Mouse (Mus musculus): Measurements from ENCODE around the gene Rnf113a2. TPM values are rescaled to one million over a fixed set of nuclear protein-coding genes. Genes with fewer than 3 reads are reported as not detected.

Rnf113a2 gene
- polyA plus RNA-seq, 1 experiment, result 3.0 TPM

- H3K36me3 ChIP-seq (ENCODE audit: control insufficient read depth, insufficient read depth), result no peaks in the 10 kb centered on the region
- no peaks in the 10 kb centered on the region for H3K27me3 ChIP-seq (ENCODE audit: control insufficient read depth, insufficient read depth, insufficient read length)
- no peaks in the 10 kb centered on the region for H3K79me2 ChIP-seq (ENCODE audit: control insufficient read depth, insufficient read depth)
- H3K79me3 ChIP-seq (ENCODE audit: low read depth), result no peaks in the 10 kb centered on the region
- H3K4me3 ChIP-seq (ENCODE audit: insufficient read depth, poor library complexity, severe bottlenecking), result no peak overlapping the region
- TF ChIP-seq CEBPB (IDR thresholded peaks at IDR 0.05; ENCODE audit: low read depth), result no peak
- TF ChIP-seq CTCF (IDR thresholded peaks at IDR 0.05; ENCODE audit: control insufficient read depth, insufficient read depth, insufficient read length), result no peak
- TF ChIP-seq MYOG (IDR thresholded peaks at IDR 0.05; ENCODE audit: control insufficient read depth, extremely low read depth, insufficient read length), result no peak
- TF ChIP-seq MYOD1 (IDR thresholded peaks at IDR 0.05; ENCODE audit: control insufficient read depth, insufficient read length, low read depth), result no peak
- TF ChIP-seq FOSL1 (IDR thresholded peaks at IDR 0.05; ENCODE audit: insufficient read depth, low read length, poor library complexity, severe bottlenecking), result no peak
- no peak for TF ChIP-seq USF1 (IDR thresholded peaks at IDR 0.05; ENCODE audit: low read depth)
- no peak for TF ChIP-seq MAX (IDR thresholded peaks at IDR 0.05)
- H3ac ChIP-seq (ENCODE audit: control insufficient read depth, insufficient read length, low read depth), result no peak overlapping the region
Measured at GRCm38 (mm10) chr12:84385408-84385807, 31.6 kb upstream of the Rnf113a2 start.

DNA sequence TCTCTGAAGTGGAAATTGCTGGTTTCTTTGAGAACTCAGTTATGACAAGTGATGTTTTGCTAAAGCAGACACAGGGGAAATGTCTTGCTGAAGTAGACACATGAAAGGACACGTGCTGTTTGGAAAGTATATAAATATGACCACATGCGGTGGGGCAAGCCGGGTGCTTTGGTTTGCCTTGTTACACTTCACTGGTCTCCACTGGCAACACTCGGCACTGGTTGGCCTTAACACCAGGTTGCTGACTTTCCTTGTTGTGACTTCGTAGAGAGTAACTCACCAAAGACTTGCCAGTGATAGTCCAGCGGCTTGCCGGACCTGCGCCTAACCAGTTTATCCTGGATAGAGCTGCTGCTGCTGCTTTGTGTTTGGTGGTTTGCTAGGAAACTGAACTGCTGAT lies 28.9 kb upstream of the Rnf113a2 start:
- H3K4me3 ChIP-seq (ENCODE audit: insufficient read depth, poor library complexity, severe bottlenecking), result no peak overlapping the region
- no peaks in the 10 kb centered on the region for H3K79me3 ChIP-seq (ENCODE audit: low read depth)
- no peak for TF ChIP-seq MYOD1 (IDR thresholded peaks at IDR 0.05; ENCODE audit: control insufficient read depth, insufficient read length, low read depth)
- no peak for TF ChIP-seq USF1 (IDR thresholded peaks at IDR 0.05; ENCODE audit: low read depth)
- TF ChIP-seq CTCF (IDR thresholded peaks at IDR 0.05; ENCODE audit: control insufficient read depth, insufficient read depth, insufficient read length), result no peak
- no peak for TF ChIP-seq FOSL1 (IDR thresholded peaks at IDR 0.05; ENCODE audit: insufficient read depth, low read length, poor library complexity, severe bottlenecking)
- TF ChIP-seq MAX (IDR thresholded peaks at IDR 0.05), result no peak
- TF ChIP-seq CEBPB (IDR thresholded peaks at IDR 0.05; ENCODE audit: low read depth), result no peak
- no peak for TF ChIP-seq MYOG (IDR thresholded peaks at IDR 0.05; ENCODE audit: control insufficient read depth, extremely low read depth, insufficient read length)
- H3K36me3 ChIP-seq (ENCODE audit: control insufficient read depth, insufficient read depth), result no peaks in the 10 kb centered on the region
- H3K79me2 ChIP-seq (ENCODE audit: control insufficient read depth, insufficient read depth), result no peaks in the 10 kb centered on the region
- H3K27me3 ChIP-seq (ENCODE audit: control insufficient read depth, insufficient read depth, insufficient read length), result no peaks in the 10 kb centered on the region
- H3ac ChIP-seq (ENCODE audit: control insufficient read depth, insufficient read length, low read depth), result no peak overlapping the region

DNA sequence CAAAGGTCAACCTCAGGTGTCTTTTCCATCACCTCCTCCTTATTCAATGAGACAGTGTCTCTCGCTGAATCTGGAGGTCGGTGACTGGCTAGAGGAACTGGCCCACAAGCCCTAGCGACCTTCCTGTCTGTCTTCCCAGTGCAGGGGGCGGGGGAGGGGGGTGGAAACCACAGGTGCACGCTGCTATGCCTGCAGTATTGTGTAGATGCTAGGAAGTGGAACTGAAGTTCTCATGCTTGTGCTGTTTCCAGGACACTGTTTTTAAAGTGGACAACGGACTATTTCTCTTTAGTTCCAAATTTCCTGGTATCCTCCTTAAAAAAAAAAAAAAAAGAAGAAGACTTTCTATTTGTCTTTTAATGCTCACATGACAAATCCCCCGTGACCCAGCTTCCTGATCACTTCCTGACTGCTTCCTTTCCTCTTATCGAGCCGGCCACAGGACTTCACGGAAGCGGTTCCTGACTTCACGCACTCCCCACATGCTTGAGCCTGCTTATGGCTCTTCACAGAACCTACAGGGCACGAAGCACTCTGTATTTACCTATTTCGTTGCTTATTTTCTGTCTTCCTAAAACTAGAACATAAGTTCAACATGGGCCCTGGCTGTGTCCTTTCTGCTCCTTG lies 28.1 kb upstream of the Rnf113a2 start:
- H3K27me3 ChIP-seq (ENCODE audit: control insufficient read depth, insufficient read depth, insufficient read length), result no peaks in the 10 kb centered on the region

GRCm38 (mm10) chr12:84390336-84390735 lies 26.7 kb upstream of the Rnf113a2 start:
- no peak overlapping the region for H3ac ChIP-seq (ENCODE audit: control insufficient read depth, insufficient read length, low read depth)
- H3K79me2 ChIP-seq (ENCODE audit: control insufficient read depth, insufficient read depth), result no peaks in the 10 kb centered on the region
- no peaks in the 10 kb centered on the region for H3K27me3 ChIP-seq (ENCODE audit: control insufficient read depth, insufficient read depth, insufficient read length)
- no peak overlapping the region for H3K4me3 ChIP-seq (ENCODE audit: insufficient read depth, poor library complexity, severe bottlenecking)
- no peaks in the 10 kb centered on the region for H3K36me3 ChIP-seq (ENCODE audit: control insufficient read depth, insufficient read depth)
- no peaks in the 10 kb centered on the region for H3K79me3 ChIP-seq (ENCODE audit: low read depth)
- TF ChIP-seq CEBPB (IDR thresholded peaks at IDR 0.05; ENCODE audit: low read depth) (no peak), USF1 (IDR thresholded peaks at IDR 0.05; ENCODE audit: low read depth) (no peak), MYOG (IDR thresholded peaks at IDR 0.05; ENCODE audit: control insufficient read depth, extremely low read depth, insufficient read length) (no peak), CTCF (IDR thresholded peaks at IDR 0.05; ENCODE audit: control insufficient read depth, insufficient read depth, insufficient read length) (no peak), MAX (IDR thresholded peaks at IDR 0.05) (no peak), MYOD1 (IDR thresholded peaks at IDR 0.05; ENCODE audit: control insufficient read depth, insufficient read length, low read depth) (no peak), FOSL1 (IDR thresholded peaks at IDR 0.05; ENCODE audit: insufficient read depth, low read length, poor library complexity, severe bottlenecking) (no peak)

More for the DNA sequence above, 28.1 kb upstream of the Rnf113a2 start:
- no peak overlapping the region for H3K4me3 ChIP-seq (ENCODE audit: insufficient read depth, poor library complexity, severe bottlenecking)
- no peak overlapping the region for H3ac ChIP-seq (ENCODE audit: control insufficient read depth, insufficient read length, low read depth)
- no peaks in the 10 kb centered on the region for H3K36me3 ChIP-seq (ENCODE audit: control insufficient read depth, insufficient read depth)
- H3K79me3 ChIP-seq (ENCODE audit: low read depth), result no peaks in the 10 kb centered on the region
- TF ChIP-seq USF1 (IDR thresholded peaks at IDR 0.05; ENCODE audit: low read depth) (no peak), MYOG (IDR thresholded peaks at IDR 0.05; ENCODE audit: control insufficient read depth, extremely low read depth, insufficient read length) (no peak), MYOD1 (IDR thresholded peaks at IDR 0.05; ENCODE audit: control insufficient read depth, insufficient read length, low read depth) (no peak), CTCF (IDR thresholded peaks at IDR 0.05; ENCODE audit: control insufficient read depth, insufficient read depth, insufficient read length) (no peak), CEBPB (IDR thresholded peaks at IDR 0.05; ENCODE audit: low read depth) (no peak), FOSL1 (IDR thresholded peaks at IDR 0.05; ENCODE audit: insufficient read depth, low read length, poor library complexity, severe bottlenecking) (no peak), MAX (IDR thresholded peaks at IDR 0.05) (no peak)
- no peaks in the 10 kb centered on the region for H3K79me2 ChIP-seq (ENCODE audit: control insufficient read depth, insufficient read depth)

DNA sequence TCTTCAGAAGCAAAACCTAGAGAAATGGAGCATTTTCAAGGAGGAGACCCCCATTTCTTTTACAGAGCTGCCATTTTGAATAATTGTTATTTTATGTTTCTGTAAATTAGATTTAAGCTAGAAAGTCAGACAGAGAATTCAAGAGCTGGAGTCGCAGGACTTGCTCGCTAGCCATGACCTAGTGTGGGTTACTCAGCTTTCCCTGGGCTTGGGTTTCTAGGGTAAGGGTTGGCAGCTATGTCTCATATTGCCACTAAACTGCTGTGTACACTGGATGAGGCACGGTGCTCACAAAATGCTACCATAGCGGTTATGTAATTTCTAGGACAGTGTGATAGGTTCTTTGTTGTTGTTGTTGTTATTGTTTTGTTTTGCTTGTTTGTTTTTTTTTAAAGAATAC lies 24.3 kb upstream of the Rnf113a2 start:
- Histone ChIP-seq H3K4me3 (ENCODE audit: insufficient read depth, poor library complexity, severe bottlenecking) (no peak overlapping the region), H3ac (ENCODE audit: control insufficient read depth, insufficient read length, low read depth) (no peak overlapping the region), H3K27me3 (ENCODE audit: control insufficient read depth, insufficient read depth, insufficient read length) (no peaks in the 10 kb centered on the region), H3K79me2 (ENCODE audit: control insufficient read depth, insufficient read depth) (no peaks in the 10 kb centered on the region), H3K36me3 (ENCODE audit: control insufficient read depth, insufficient read depth) (no peaks in the 10 kb centered on the region), H3K79me3 (ENCODE audit: low read depth) (no peaks in the 10 kb centered on the region)
- TF ChIP-seq MYOD1 (IDR thresholded peaks at IDR 0.05; ENCODE audit: control insufficient read depth, insufficient read length, low read depth), result no peak
- TF ChIP-seq MYOG (IDR thresholded peaks at IDR 0.05; ENCODE audit: control insufficient read depth, extremely low read depth, insufficient read length), result no peak
- TF ChIP-seq USF1 (IDR thresholded peaks at IDR 0.05; ENCODE audit: low read depth), result no peak
- TF ChIP-seq FOSL1 (IDR thresholded peaks at IDR 0.05; ENCODE audit: insufficient read depth, low read length, poor library complexity, severe bottlenecking), result no peak
- no peak for TF ChIP-seq CTCF (IDR thresholded peaks at IDR 0.05; ENCODE audit: control insufficient read depth, insufficient read depth, insufficient read length)
- no peak for TF ChIP-seq MAX (IDR thresholded peaks at IDR 0.05)
- no peak for TF ChIP-seq CEBPB (IDR thresholded peaks at IDR 0.05; ENCODE audit: low read depth)
